Mouse (Mus musculus): Measurements from ENCODE around the gene A930017K11Rik.
A peak's percentile ranks its signal among the peaks of the same experiment; 100 is the strongest.

The A930017K11Rik gene

GRCm38 (mm10) chr17:25951803-25952623, at the start of gene A930017K11Rik:
Gene A930017K11Rik (minus strand): TSS chr17:25952565.
- ATAC-seq (ENCODE audit: low TSS enrichment), result no peak

- ATAC-seq (ENCODE audit: low TSS enrichment), result no peak
Observed at GRCm38 (mm10) chr17:25998425-25998824, 46.1 kb upstream of the A930017K11Rik start.

- ATAC-seq (ENCODE audit: low TSS enrichment), result no peak
Observed at GRCm38 (mm10) chr17:25993489-25993888, 41.1 kb upstream of the A930017K11Rik start.

- no peak for ATAC-seq (ENCODE audit: low TSS enrichment)
Observed at GRCm38 (mm10) chr17:25992274-25992673, 39.9 kb upstream of the A930017K11Rik start.

GRCm38 (mm10) chr17:25990331-25990730, 38.0 kb upstream of the A930017K11Rik start:
- ATAC-seq (ENCODE audit: low TSS enrichment), result no peak

GRCm38 (mm10) chr17:25985306-25986294, 33.2 kb upstream of the A930017K11Rik start, which contains the start of gene Capn15:
Gene Capn15 (minus strand): TSS chr17:25985796.
- peak; percentile 91 for ATAC-seq (ENCODE audit: low TSS enrichment)

- ATAC-seq (ENCODE audit: low TSS enrichment), result no peak
Observed at GRCm38 (mm10) chr17:25984556-25985305, 32.4 kb upstream of the A930017K11Rik start.

- no peak for ATAC-seq (ENCODE audit: low TSS enrichment)
Observed at GRCm38 (mm10) chr17:25984066-25984465, 31.7 kb upstream of the A930017K11Rik start.

- no peak for ATAC-seq (ENCODE audit: low TSS enrichment)
Observed at GRCm38 (mm10) chr17:25982913-25983312, 30.5 kb upstream of the A930017K11Rik start.

- peak; percentile 26; the same call in 1 of the 2 replicates for ATAC-seq (ENCODE audit: low TSS enrichment)
Observed at GRCm38 (mm10) chr17:25980854-25981253, 28.5 kb upstream of the A930017K11Rik start.

GRCm38 (mm10) chr17:25979829-25980738, 27.7 kb upstream of the A930017K11Rik start:
- ATAC-seq (ENCODE audit: low TSS enrichment), result no peak

- ATAC-seq (ENCODE audit: low TSS enrichment), result no peak
Observed at GRCm38 (mm10) chr17:25970954-25971707, 18.8 kb upstream of the A930017K11Rik start.

- no peak for ATAC-seq (ENCODE audit: low TSS enrichment)
Observed at GRCm38 (mm10) chr17:25970448-25970847, 18.1 kb upstream of the A930017K11Rik start.

- ATAC-seq (ENCODE audit: low TSS enrichment), result no peak
Observed at GRCm38 (mm10) chr17:25968176-25968575, 15.8 kb upstream of the A930017K11Rik start.

GRCm38 (mm10) chr17:25967652-25968051, 15.3 kb upstream of the A930017K11Rik start:
- ATAC-seq (ENCODE audit: low TSS enrichment), result no peak

GRCm38 (mm10) chr17:25964271-25964670, 11.9 kb upstream of the A930017K11Rik start:
- no peak for ATAC-seq (ENCODE audit: low TSS enrichment)

- ATAC-seq (ENCODE audit: low TSS enrichment), result no peak
Observed at GRCm38 (mm10) chr17:25962413-25962905, 10.1 kb upstream of the A930017K11Rik start.

- ATAC-seq (ENCODE audit: low TSS enrichment), result no peak
Observed at GRCm38 (mm10) chr17:25961566-25961965, 9.2 kb upstream of the A930017K11Rik start.
